Mouse (Mus musculus): ENCODE measurements around the gene Rab21. TPM values are rescaled to one million over a fixed set of nuclear protein-coding genes. Genes with fewer than 3 reads are reported as not detected.

Rab21 gene
- polyA plus RNA-seq, 1 experiment from 2014 or later: 7.0 TPM

DNA sequence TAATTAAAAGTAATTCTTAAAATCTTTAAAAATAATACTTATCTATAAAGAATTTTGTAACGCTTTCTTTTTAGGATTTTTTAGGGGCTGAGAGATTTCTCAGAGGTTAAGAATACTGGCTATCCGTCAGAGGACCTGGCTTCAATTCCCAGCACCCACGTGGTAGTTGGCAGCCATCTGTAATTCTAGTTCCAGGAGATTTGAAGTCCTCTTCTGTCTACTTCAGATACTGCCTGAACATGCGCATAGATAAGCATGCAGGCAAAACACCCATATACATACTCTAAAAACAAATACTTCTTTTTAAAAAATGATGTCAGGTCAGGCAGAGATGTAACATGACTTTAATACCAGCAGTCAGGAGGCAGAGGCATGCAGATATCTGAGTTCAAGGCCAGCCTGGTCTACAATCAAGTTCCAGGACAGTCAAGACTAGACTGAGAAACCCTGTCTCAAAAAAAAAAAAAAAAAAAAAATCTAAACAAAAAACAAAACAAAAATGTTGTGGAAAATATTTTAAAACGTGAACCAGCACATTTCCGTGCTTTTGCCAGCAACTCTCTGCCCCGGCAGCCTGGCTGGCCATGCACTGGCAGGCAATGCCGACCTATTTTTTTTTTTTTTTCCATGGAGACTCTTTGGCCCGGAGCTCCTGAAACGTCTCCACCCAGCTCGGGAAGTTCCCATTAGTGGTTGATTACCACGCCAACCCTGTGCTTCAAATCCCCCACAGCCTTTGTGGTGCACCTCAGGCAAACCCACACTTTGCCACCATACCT lies 44.6 kb downstream of the Rab21 start:
- no peak overlapping the region for H3K27ac ChIP-seq (ENCODE audit: low read depth, low read length)
- 87% methylated on average over 12 of the region's 12 CpGs for WGBS
- H3K9ac ChIP-seq (ENCODE audit: low read depth, low read length): no peak overlapping the region
- no peaks in the 10 kb centered on the region for H3K36me3 ChIP-seq (ENCODE audit: control insufficient read depth, insufficient read depth, low read length)
- ATAC-seq: no peak
- H3K9me3 ChIP-seq (ENCODE audit: control insufficient read depth, low read length): no peaks in the 10 kb centered on the region
- H3K4me3 ChIP-seq (ENCODE audit: low read length): no peak overlapping the region
- no peaks in the 10 kb centered on the region for H3K27me3 ChIP-seq (replicated peaks; ENCODE audit: control insufficient read depth, insufficient read depth, low read length)
- no peaks in the 10 kb centered on the region for H3K4me1 ChIP-seq (ENCODE audit: control insufficient read depth, insufficient read depth, low read depth, low read length)
- no peak overlapping the region for H3K4me2 ChIP-seq (ENCODE audit: low read length)

DNA sequence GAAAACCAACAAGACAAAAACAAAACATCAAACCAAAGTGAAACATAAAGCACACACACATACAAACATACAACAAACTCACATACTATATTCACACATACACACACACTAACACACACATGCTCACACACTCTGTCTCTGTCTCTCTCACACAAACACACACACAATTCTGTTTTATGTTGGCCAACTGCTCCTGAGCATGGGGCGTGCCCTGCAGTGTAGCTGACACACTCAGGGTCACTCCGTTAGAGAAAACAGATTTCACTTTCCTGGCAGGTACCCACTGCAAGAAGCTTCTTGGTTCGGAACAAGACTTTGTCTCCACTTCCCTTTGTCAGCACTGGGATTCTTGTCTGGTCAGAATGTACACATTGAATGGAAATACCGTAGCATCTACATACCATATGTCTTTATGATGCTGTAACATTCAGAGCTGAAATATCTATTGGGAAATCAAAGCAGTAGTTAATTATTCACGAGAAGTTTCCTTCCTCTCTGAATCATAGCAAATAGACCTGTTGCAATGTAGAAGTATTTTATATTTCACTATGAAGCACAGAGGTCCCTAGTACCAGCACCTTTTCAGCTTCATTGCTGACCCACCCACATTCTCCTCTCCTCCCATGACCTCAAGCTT lies 52.4 kb downstream of the Rab21 start:
- no peak overlapping the region for H3K9ac ChIP-seq (ENCODE audit: low read depth, low read length)
- no peak overlapping the region for H3K4me3 ChIP-seq (ENCODE audit: low read length)
- WGBS: 79% methylated on average over 5 of the region's 5 CpGs
- no peaks in the 10 kb centered on the region for H3K4me1 ChIP-seq (ENCODE audit: control insufficient read depth, insufficient read depth, low read depth, low read length)
- H3K27ac ChIP-seq (ENCODE audit: low read depth, low read length): no peak overlapping the region
- H3K27me3 ChIP-seq (replicated peaks; ENCODE audit: control insufficient read depth, insufficient read depth, low read length): no peaks in the 10 kb centered on the region
- no peak for ATAC-seq
- H3K9me3 ChIP-seq (ENCODE audit: control insufficient read depth, low read length): no peaks in the 10 kb centered on the region
- no peak overlapping the region for H3K4me2 ChIP-seq (ENCODE audit: low read length)
- H3K36me3 ChIP-seq (ENCODE audit: control insufficient read depth, insufficient read depth, low read length): no peaks in the 10 kb centered on the region

DNA sequence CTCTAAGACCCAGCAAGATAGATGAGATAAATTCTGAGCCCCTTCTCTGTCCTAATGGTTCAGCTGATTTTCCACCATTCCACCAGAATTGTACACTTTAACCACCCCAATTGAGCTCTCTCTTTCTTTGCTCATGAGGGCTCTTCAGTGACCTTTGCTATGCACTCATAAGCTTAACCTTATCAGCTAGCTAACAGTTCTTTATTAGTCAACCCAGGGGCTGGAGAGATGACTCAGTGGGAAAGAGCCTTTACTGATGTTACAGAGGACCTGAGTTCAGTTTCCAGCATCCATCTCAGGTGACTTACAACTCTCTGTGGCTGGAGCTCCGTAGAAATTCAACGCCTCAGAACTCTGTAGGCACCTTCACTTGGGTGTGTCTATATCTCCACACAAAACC lies 53.1 kb downstream of the Rab21 start:
- Histone ChIP-seq H3K36me3 (ENCODE audit: control insufficient read depth, insufficient read depth, low read length) (no peaks in the 10 kb centered on the region), H3K4me1 (ENCODE audit: control insufficient read depth, insufficient read depth, low read depth, low read length) (no peaks in the 10 kb centered on the region), H3K27me3 (replicated peaks; ENCODE audit: control insufficient read depth, insufficient read depth, low read length) (no peaks in the 10 kb centered on the region), H3K27ac (ENCODE audit: low read depth, low read length) (no peak overlapping the region), H3K9me3 (ENCODE audit: control insufficient read depth, low read length) (no peaks in the 10 kb centered on the region), H3K9ac (ENCODE audit: low read depth, low read length) (no peak overlapping the region), H3K4me3 (ENCODE audit: low read length) (no peak overlapping the region), H3K4me2 (ENCODE audit: low read length) (no peak overlapping the region)
- WGBS: 88% methylated on average over 2 of the region's 2 CpGs
- no peak for ATAC-seq

DNA sequence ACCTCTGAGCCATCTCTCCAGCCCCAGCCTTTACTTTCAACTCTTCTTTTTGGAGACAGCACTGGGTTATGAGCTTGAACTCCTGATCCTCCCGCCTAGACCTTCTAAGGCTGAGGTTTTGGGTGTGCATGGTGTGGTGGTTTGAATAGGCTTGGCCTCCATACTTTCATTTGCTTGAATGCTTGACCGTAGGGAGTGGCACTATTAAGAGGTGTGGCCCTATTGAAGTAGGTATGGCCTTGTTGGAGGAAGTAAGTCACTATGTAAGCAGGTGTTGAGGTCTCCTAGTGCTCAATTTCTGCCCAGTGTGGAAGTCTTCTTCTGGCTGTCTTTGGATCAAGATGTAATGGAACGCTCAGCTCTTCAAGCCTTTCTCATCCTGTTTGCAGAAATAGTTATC lies 54.0 kb downstream of the Rab21 start:
- H3K36me3 ChIP-seq (ENCODE audit: control insufficient read depth, insufficient read depth, low read length): no peaks in the 10 kb centered on the region
- no peak for ATAC-seq
- no peak overlapping the region for H3K4me3 ChIP-seq (ENCODE audit: low read length)
- H3K9ac ChIP-seq (ENCODE audit: low read depth, low read length): no peak overlapping the region
- H3K27me3 ChIP-seq (replicated peaks; ENCODE audit: control insufficient read depth, insufficient read depth, low read length): no peaks in the 10 kb centered on the region
- H3K4me1 ChIP-seq (ENCODE audit: control insufficient read depth, insufficient read depth, low read depth, low read length): no peaks in the 10 kb centered on the region
- no peak overlapping the region for H3K27ac ChIP-seq (ENCODE audit: low read depth, low read length)
- no peaks in the 10 kb centered on the region for H3K9me3 ChIP-seq (ENCODE audit: control insufficient read depth, low read length)
- WGBS: 92% methylated on average over 3 of the region's 3 CpGs
- H3K4me2 ChIP-seq (ENCODE audit: low read length): no peak overlapping the region

DNA sequence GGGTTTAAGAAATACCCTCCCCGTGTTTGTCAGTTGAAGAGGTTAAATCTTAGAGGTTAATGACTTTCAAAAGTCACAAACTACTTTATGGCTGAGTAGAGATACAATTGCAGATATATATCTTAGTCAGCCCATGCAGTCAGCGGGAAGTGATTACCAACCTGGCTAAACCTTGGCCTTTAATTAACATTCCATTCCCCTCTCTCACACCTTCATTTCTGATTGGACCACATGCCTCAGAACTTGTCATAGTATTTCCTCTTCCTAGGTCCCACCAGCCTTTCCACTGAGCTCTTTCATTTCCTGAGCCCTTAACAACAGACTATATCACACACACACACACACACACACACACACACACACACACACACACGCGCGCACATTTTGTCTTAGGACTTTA lies 59.2 kb downstream of the Rab21 start:
- H3K4me2 ChIP-seq (ENCODE audit: low read length): no peak overlapping the region
- no peaks in the 10 kb centered on the region for H3K9me3 ChIP-seq (ENCODE audit: control insufficient read depth, low read length)
- no peaks in the 10 kb centered on the region for H3K27me3 ChIP-seq (replicated peaks; ENCODE audit: control insufficient read depth, insufficient read depth, low read length)
- peaks cover 4% of the 10 kb centered on the region; the same call in 1 of the 2 replicates for H3K4me1 ChIP-seq (ENCODE audit: control insufficient read depth, insufficient read depth, low read depth, low read length)
- no peak overlapping the region for H3K9ac ChIP-seq (ENCODE audit: low read depth, low read length)
- no peaks in the 10 kb centered on the region for H3K36me3 ChIP-seq (ENCODE audit: control insufficient read depth, insufficient read depth, low read length)
- WGBS: 86% methylated on average over 5 of the region's 5 CpGs
- H3K27ac ChIP-seq (ENCODE audit: low read depth, low read length): no peak overlapping the region
- H3K4me3 ChIP-seq (ENCODE audit: low read length): no peak overlapping the region
- no peak for ATAC-seq

DNA sequence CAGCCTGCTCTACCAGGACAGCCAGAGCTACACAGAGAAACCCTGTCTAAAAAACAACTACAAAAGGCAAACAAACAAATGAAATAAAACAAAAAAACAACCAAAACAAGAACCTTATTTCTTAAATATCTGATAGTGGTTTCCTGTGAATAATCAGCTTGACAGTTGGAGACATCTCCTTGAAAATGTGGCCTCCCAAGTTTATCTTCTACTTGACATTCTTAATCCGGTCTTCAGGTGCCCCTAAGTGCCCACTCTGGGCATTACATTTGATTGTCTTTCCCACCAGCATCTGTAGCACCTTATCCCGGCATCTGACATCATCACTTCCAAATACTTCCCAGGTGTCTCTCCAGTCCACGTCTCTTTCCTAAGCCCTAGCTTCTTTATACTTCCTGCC lies 61.9 kb downstream of the Rab21 start:
- Histone ChIP-seq H3K4me3 (ENCODE audit: low read length) (no peak overlapping the region), H3K9me3 (ENCODE audit: control insufficient read depth, low read length) (no peaks in the 10 kb centered on the region), H3K4me2 (ENCODE audit: low read length) (no peak overlapping the region), H3K27me3 (replicated peaks; ENCODE audit: control insufficient read depth, insufficient read depth, low read length) (no peaks in the 10 kb centered on the region), H3K9ac (ENCODE audit: low read depth, low read length) (no peak overlapping the region), H3K36me3 (ENCODE audit: control insufficient read depth, insufficient read depth, low read length) (no peaks in the 10 kb centered on the region), H3K27ac (ENCODE audit: low read depth, low read length) (no peak overlapping the region), H3K4me1 (ENCODE audit: control insufficient read depth, insufficient read depth, low read depth, low read length) (peaks cover 12% of the 10 kb centered on the region)
- no peak for ATAC-seq
- 83% methylated on average over 3 of the region's 3 CpGs for WGBS

DNA sequence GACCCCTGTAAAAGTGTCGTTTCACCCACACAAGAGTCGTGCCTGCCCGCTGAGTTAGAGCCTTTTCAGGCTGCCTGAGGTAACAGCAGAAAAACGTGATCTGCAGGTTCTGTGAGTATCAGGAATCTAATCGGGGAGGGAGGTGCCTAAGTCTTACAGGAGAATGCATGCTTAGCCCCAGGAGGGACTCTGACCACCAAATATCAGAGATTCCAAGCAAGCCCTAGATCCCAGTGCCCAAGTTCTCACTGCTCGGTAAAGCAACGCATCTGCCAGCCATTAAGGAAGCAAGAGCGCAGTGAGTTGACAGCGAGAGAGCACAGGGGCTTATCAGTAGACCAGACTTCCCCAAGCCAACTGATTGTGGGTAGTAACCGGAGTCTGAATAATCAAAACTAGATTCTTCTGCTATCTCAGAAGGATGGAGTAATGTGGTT lies 63.1 kb downstream of the Rab21 start:
- no peaks in the 10 kb centered on the region for H3K36me3 ChIP-seq (ENCODE audit: control insufficient read depth, insufficient read depth, low read length)
- peak overlapping the region; percentile 96 for H3K4me3 ChIP-seq (ENCODE audit: low read length)
- H3K4me1 ChIP-seq (ENCODE audit: control insufficient read depth, insufficient read depth, low read depth, low read length): peaks cover 16% of the 10 kb centered on the region
- no peak for ATAC-seq
- peak overlapping the region; percentile 58 for H3K4me2 ChIP-seq (ENCODE audit: low read length)
- H3K9me3 ChIP-seq (ENCODE audit: control insufficient read depth, low read length): no peaks in the 10 kb centered on the region
- WGBS: 13% methylated on average over 10 of the region's 10 CpGs
- H3K9ac ChIP-seq (ENCODE audit: low read depth, low read length): peak overlapping the region; percentile 19
- no peaks in the 10 kb centered on the region for H3K27me3 ChIP-seq (replicated peaks; ENCODE audit: control insufficient read depth, insufficient read depth, low read length)
- H3K27ac ChIP-seq (ENCODE audit: low read depth, low read length): no peak overlapping the region

DNA sequence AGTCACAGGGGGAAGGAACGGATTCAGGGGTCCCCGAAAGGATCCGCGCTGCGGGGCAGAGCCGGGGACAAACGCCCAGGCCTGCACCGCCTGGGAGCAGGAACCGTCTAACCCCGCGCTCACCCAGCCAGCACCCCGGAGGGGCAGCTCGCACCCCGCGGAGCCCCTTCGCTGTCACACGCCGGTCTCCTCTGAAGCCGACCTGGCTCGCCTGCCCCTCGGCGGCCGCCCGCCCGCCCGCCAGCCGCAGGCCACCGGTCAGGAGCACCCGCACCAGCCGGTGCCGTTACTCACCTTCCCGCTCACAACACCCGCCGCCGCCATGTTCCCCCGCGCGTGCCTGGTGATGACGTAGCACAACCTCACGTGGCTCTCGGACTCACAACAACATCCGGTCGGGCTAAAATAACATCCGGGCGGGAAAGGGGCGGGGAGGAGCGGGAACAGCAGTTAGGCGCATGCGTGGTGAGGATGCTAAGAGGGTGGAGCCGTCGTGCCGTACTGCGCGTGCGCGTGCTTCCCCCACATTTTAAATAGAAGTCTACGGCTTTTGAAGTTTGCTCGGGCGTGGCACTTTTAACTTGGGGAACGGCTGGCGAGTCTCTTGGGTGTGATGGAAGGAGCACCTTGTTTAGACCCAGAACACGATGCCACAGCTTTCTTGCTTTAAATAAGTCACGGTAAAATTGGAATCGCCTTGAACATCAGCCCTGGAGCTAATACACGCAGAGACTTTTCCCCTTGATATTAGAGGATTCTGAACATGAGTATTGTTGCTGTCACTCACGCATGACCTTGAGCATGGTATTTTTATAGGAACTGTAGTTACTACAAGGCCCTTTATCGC lies 64.1 kb downstream of the Rab21 start, which contains the start of gene Tbc1d15:
Gene Tbc1d15 (minus strand): TSS at position 380 of the 847 bp plus-strand sequence.
- H3K4me2 ChIP-seq (ENCODE audit: low read length): peak within 1 kb of the TSS; percentile 75
- H3K27me3 ChIP-seq (replicated peaks; ENCODE audit: control insufficient read depth, insufficient read depth, low read length): no peaks in the 10 kb centered on the region
- WGBS: under 1% methylated on average over 59 of the region's 67 CpGs
- H3K4me3 ChIP-seq (ENCODE audit: low read length): peak within 1 kb of the TSS; percentile 96
- peaks cover 16% of the 10 kb centered on the region for H3K4me1 ChIP-seq (ENCODE audit: control insufficient read depth, insufficient read depth, low read depth, low read length)
- H3K9ac ChIP-seq (ENCODE audit: low read depth, low read length): peak within 1 kb of the TSS; percentile 92
- H3K27ac ChIP-seq (ENCODE audit: low read depth, low read length): peak within 1 kb of the TSS; percentile 68; the same call in 1 of the 2 replicates
- H3K9me3 ChIP-seq (ENCODE audit: control insufficient read depth, low read length): no peaks in the 10 kb centered on the region
- no peaks in the 10 kb centered on the region for H3K36me3 ChIP-seq (ENCODE audit: control insufficient read depth, insufficient read depth, low read length)
- ATAC-seq: peak; percentile 98

All from hindbrain, embryonic 16.5 days (tissue).